Mouse (Mus musculus): ENCODE data around the gene Frs2.

- TF ChIP-seq CTCF (IDR thresholded peaks at IDR 0.05): no peak
- TF ChIP-seq POLR2A (IDR thresholded peaks at IDR 0.05; ENCODE audit: insufficient read depth, low read depth, low read length): no peak
Measured at GRCm38 (mm10) chr10:117062894-117063253, 85.5 kb downstream of the Frs2 start.

All from heart, adult 2 months (tissue).